Mouse (Mus musculus) right cerebral cortex, postnatal 36 days (tissue): ENCODE data around the gene Cmtr1.
A peak's percentile ranks its signal among the peaks of the same experiment; 100 is the strongest.
"Not testable (repeated sequence)": the region's sequence is repeated elsewhere in the genome, so short reads cannot be mapped to it uniquely, and the experiment has no call there.

Experiments used
- DNase-seq, 2 experiments: peaks; one replicate each; pipeline ENCODE4 v3.0.0; 2022; ENCODE audit warnings: low spot score in 2 of 2, mixed read lengths in 1 of 2

The Cmtr1 gene

GRCm38 (mm10) chr17:29704781-29705180 lies 44.4 kb downstream of the Cmtr1 start:
- DNase-seq = no peak

DNA sequence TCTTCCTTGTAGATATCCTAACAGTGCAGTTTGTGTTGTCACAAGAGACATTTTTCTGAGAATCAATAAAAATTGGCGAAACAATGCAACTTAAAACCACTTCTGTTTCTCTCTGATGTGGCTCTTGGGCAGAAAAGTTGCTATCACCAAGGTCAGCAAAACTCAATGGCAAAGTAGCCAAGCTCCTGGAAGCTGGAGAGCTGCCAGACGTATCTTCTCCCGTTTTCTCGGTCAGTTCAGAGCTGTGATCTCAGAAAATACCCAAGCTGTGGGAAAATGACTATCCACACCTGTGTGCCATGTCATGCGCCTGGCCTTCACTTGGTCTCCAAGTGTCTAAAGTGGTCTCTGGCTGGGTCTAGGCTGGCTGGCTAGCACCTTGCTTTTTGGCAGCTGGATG lies 45.5 kb downstream of the Cmtr1 start:
- DNase-seq = no peak

DNA sequence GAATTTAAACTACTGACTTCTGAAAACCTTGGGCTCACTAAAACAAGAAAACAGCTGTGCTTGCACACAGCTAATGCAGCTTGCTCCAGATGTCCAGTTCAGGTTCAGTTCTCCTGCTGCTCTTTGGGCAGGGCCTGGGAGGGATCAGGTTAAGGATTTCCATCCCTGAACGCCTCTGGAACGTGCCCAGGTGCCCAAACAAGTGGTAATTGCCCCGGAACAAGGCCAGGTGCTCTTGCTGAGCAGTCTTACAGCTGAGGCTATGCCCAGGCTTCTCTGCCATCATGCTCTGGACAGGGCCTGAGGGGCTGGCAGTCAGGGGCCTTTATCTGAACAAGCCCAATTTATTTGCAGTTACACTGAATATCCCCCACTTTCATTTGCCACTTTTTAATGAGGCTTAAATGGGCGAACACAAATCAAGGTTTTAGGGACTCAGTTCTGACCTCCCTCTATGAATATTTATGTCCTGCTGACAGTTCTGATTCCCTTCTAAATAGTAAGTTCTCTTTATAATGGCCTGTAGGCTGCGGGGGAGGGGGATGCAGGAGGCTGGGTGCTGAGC lies 46.7 kb downstream of the Cmtr1 start:
- no peak for DNase-seq

DNA sequence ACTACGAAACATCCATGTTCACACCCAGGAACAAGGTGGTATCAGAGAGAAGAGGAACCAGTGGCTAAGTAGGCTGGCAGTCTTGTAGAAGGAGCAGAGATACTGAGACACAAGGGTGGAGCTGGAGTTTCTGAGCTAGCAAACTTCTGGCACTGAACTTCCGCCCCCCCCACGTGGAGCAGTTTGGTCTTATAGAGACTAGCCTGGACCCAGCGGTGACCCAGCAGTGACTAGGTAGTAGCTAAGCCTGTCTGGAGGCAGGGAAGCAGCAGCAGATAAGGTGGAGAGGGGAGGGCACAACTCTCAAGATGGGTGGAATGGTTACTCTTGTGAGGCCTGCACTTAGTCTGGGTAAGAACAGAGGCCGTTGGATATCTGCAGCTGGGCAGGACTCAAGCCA lies 48.4 kb downstream of the Cmtr1 start:
- no peak for DNase-seq

GRCm38 (mm10) chr17:29710562-29711044 lies 50.2 kb downstream of the Cmtr1 start:
- no peak for DNase-seq

GRCm38 (mm10) chr17:29711076-29711744 lies 50.8 kb downstream of the Cmtr1 start:
- DNase-seq = no peak

DNA sequence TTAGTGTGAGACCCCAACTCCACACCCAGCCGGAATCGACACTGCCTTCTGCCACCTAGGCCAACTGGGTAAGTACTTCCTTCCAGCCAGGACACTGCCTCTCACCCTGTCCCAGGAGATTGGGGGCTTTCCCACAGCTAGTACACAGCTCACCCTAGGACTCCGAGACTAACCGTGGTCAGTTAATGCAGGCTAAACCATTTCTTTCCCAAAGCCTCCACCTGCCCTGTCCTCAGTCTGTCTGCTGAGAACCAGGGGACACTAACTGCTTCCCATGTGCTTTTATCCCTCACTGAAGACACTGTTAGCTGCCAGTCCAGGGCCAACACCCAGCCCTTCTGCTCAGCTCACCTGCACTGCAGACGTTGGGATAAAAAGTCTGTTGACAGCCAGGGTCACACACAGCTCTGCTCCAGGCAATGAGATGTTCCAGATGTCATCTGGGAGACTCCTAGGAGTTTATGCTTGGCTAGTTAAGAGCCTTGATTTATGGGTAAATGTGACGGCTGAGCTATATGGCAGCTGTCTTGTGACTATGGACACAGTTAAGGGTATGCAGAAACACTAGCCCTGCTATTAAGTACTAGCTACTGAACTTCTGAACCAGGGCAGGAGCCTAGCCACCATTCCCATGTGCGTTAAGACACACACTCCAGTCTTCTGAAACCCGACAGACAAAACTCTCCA lies 51.5 kb downstream of the Cmtr1 start:
- DNase-seq = no peak

GRCm38 (mm10) chr17:29712565-29712964 lies 52.2 kb downstream of the Cmtr1 start:
- DNase-seq = no peak

DNA sequence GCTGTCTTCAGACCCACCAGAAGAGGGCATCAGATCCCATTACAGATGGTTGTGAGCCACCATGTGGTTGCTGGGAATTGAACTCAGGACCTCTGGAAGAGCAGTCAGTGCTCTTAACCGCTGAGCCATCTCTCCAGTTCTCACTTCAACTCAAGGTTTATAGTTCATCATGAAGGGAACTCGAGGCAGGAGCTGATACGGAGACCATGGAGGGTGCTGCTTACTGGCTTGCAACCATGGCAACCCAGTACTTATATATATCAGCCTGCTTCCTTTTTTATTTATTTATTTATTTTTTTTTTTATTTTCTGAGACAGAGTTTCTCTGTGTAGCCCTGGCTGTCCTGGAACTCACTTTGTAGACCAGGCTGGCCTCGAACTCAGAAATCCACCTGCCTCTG lies 53.3 kb downstream of the Cmtr1 start:
- DNase-seq = not testable (repeated sequence)

DNA sequence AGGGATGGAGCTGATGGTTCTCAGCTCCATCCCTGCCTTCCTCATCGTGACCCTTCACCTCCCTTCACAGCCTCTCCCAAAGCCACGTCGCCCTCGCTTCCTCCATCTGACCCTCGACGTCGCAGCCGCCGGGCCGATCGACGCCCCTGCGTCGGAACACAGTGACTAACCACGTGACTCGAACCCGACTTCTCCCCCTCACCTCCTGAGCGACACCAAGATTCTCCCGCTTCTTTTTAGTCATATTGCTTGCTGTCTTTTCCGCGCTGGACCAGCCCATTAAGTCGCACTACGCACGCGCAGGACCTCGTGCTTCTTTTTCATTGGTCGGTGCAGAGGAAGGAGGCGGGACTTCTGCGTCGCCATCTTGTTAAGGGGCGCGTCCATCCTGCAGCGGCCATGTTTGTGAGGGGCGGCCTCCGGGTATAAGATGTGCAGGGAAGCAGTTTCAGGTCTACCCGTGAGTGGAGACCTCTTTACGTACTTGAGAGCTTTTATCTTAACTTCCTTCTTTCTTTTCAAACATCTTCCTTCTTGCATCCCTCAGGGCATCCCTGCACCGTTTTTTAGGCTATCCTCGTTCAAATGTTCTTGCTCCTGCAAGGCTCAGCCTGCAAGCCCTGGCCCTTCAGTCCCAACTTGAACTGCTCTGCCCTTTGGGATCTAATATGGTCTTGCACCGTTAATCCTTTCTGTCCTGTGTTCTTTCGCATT lies 56.5 kb downstream of the Cmtr1 start, which contains the start of gene Ccdc167:
TSS of gene Ccdc167 (minus strand) at position 313 of the 714 bp plus-strand sequence.
- peak; percentile 95 for DNase-seq

- DNase-seq = no peak
Observed at GRCm38 (mm10) chr17:29718660-29719059, 58.3 kb downstream of the Cmtr1 start.

DNA sequence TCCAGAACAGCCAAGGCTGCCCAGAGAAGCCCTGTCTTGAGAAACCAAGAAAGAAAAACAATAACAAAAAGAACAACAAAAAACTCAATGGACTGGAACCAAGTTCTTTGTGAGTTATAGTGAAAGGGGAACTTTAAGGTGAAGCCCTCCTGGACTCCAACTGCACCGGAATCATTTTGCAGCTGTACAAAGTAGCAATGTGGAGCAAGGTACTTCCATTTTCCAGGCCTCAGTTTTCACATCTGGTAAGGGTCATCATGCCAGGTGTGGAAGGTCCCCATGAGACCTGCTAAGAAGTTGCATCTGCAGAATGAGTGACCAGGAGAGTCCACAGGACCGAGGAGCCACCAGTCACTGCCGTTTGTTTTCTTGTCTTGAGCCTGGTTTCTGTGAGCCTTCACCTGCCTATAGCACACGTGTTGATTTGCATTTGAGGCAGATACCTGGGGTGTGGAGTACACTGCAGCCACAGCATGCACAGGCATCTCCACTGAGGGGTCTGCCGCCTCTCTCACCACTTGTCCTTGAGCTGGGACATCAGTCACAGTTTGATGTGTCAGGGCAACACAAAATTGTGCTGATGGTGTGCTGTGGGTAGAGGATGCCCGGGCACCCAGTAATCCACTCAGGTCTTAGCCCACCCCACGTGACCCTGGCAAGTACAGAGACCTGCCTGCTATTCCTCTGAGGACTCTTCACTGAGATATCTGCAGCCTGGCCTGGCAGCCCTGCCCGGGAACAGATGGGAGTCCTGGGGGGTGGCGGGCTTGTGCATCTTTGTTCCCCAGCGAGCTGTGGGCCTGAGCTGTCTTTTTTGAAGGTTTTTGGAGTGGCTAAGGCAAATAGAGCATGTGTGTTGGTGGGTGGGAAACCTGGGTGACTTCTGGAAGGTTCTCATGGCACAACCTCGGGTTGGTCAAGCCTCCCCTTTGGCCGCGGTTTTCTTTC lies 59.5 kb downstream of the Cmtr1 start:
- DNase-seq = no peak

DNA sequence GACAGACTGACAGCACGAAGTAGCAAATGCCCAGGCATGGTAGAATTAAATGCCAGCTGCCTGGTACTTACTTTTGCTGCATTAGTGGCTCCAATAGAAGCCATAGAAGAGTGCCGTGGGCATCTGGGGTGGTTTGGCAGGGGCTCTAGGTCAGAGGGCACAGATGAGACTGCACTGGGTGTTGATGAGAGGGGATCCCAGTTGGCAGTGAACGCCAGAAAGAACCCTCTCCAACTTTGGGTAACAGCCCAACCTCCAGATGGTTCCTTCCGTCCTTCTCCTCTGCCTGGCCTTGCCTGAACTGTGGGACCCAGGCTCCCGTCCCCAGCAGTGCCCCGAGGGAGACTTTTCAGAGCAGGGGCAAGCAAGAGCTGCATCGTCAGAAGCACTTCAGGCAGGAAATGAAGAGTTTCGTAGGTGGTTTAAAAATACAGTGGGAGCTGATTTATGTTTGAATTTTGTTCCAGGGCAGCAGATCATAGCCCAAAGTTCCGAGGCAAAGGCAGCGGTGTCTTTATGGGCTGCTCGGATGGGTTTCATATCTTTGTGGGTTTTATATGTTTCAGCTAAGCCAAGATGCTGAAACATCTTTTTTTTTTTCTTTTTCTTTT lies 60.5 kb downstream of the Cmtr1 start:
- DNase-seq = no peak

- no peak for DNase-seq
Observed at GRCm38 (mm10) chr17:29724610-29725009, 64.2 kb downstream of the Cmtr1 start.

DNA sequence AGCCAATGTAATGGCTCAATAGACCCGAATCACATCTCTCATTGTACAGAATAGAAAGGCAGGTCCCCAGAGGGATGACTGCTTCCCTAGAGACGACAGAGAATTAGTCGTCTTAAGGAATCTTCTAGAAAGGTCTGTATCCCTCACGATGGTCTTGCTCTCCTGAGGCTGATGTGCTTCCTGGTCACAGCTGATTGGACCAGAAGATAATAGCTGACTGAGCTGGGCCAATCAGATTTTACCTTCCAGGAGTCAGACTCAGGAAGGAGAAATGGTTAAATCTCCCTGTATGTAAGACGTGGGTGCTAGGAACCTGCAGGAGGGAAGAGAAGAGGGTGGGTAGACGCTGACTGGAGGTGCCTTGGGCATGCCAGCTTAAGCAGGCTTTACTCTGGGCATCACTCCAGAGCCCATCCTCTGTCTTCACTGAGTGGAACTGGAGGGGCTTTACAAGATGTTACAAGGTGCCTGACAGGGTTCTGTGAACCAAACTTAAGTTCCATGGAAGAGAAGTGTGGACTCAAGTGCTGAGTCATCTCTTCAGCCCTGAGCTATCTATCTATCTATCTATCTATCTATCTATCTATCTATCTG lies 64.7 kb downstream of the Cmtr1 start:
- DNase-seq = no peak

DNA sequence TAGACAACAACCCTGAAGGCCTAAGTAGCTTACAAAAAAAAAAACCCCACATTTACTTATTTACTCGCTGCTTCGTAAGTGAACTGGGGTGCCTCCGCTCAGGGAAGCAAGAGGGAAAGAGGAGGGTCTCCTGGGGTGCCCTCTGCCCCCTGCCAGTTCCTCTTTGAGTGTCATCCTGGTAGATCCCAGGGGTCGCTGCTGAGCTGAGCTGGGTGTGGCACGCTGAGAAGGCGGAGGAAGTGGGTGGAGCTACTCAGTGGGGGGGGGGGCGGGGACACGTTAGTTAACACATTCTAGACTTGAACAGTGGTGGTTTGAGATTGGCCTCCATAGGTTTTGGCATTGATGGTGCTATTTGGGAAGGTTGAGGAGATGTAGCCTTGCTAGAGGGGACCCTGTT lies 67.7 kb downstream of the Cmtr1 start:
- DNase-seq = no peak

DNA sequence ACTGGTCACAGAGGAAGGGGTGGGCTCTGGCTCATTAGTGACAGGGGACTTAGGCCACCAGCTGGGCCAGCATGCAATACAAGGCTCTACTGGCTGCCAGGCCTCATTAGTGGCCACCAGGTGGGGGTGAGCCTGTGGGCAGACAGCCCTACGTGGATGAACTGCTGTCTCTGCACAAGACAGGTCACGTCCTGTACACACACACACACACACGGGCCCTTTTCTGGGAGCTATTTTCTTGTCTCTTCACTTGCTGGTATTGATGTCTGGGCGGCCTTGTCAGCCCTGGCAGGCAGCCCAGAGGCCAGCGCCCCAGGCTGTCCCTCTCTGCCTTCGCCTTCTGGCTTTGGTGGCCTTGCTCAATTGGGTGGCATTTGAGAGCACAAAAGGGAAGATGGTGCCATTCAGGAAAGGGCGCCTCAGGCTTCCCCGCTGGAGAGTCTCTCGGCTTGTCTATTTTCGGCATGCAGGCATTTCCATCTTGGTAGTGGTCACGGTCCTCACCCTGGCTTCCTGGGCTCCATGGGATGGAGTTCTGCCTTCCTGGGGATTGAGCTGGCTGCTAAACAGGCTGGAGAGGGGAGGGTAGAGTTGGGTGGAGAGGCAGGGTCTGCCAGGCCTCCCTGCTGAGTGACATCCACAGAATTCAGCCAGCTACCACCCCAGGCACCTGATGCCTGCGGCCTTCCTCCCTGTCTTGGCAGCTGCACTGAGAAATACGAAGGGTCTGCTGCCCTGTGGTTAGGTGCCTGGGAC lies 70.3 kb downstream of the Cmtr1 start:
- no peak for DNase-seq

- no peak for DNase-seq
Observed at GRCm38 (mm10) chr17:29731266-29731952, 71.0 kb downstream of the Cmtr1 start.

GRCm38 (mm10) chr17:29731953-29732325 lies 71.5 kb downstream of the Cmtr1 start:
- DNase-seq = no peak
